Mouse (Mus musculus): Measurements from ENCODE around the gene Vti1b. TPM values are rescaled to one million over a fixed set of nuclear protein-coding genes. Genes with fewer than 3 reads are reported as not detected.

Gene Vti1b
- total and polyA plus RNA-seq, 3 experiments: 68.1 to 90.8 (median 69.4) TPM

DNA sequence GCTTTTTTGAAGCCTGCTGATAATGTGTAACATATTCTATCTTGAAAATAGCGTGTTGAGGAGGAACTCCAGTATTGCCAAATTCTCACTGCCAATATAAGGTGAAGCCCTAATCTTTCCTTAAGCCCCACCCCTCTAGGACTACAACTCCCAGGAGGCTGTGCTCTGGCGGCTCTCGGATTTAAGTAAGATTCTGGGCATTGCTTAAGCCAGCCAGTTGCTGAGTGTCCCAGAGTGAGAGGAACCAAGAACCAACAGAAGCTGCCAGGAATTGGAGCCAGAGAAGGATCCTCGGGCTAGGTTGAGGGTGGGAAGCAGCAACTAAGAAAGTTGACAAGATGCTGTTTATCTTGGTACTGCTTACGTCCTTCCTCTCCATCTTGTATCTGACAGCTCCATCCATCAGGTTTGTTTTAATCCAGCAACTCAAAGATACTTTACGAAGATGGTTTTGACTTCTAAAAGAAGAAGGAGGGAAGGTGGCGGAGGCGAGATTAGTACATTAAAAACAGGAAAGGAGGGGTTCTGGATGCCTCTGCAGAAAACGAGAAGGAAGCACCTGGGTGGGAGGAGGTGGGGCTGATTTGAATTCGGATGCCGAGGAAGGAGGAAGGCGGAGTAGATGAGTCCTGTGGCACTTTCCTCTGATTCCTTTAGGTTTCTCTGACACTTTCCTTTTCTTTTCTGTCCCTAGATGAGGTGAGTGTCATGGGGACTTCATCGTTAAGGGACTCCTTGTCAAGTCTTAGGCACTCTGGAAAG is 36.4 kb upstream of the Vti1b start, which contains the start of gene Rdh12 (continued):
- TF ChIP-seq POLR2AphosphoS2 (IDR thresholded peaks at IDR 0.05; ENCODE audit: low read depth, low read length) (no peak), BHLHE40 (IDR thresholded peaks at IDR 0.05; ENCODE audit: low read depth, low read length) (no peak), TBP (conservative IDR thresholded peaks at IDR 0.05; ENCODE audit: low read depth, low read length) (peak; percentile 42; the same call in 1 of the 2 replicates), MAZ (IDR thresholded peaks at IDR 0.05; ENCODE audit: low read depth, low read length) (peak; percentile 58; the same call in 1 of the 2 replicates), HCFC1 (IDR thresholded peaks at IDR 0.05; ENCODE audit: low read depth, low read length) (peak; percentile 96), CHD2 (IDR thresholded peaks at IDR 0.05; ENCODE audit: low read length) (peak; percentile 43; the same call in 1 of the 2 replicates), UBTF (IDR thresholded peaks at IDR 0.05; ENCODE audit: low read depth, low read length) (no peak), NRF1 (IDR thresholded peaks at IDR 0.05; ENCODE audit: low read depth, low read length) (peak; percentile 32; the same call in 1 of the 2 replicates), KAT2A (IDR thresholded peaks at IDR 0.05; ENCODE audit: insufficient replicate concordance, low read length) (peak; percentile 75; the same call in 1 of the 2 replicates), CTCF (conservative IDR thresholded peaks at IDR 0.05 in 1 of 2, IDR thresholded peaks at IDR 0.05 in 1 of 2; ENCODE audit: low read depth in 2 of 2, low read length in 2 of 2) (no peak), SIN3A (IDR thresholded peaks at IDR 0.05; ENCODE audit: low read length) (peak; percentile 91), CHD1 (IDR thresholded peaks at IDR 0.05; ENCODE audit: low read depth, low read length) (no peak), MAFK (IDR thresholded peaks at IDR 0.05; ENCODE audit: insufficient replicate concordance, low read length) (no peak), EP300 (IDR thresholded peaks at IDR 0.05; ENCODE audit: low read length) (peak; percentile 47), POLR2A (IDR thresholded peaks at IDR 0.05; ENCODE audit: low read depth, low read length) (peak; percentile 29), RCOR1 (conservative IDR thresholded peaks at IDR 0.05; ENCODE audit: low read depth, low read length) (no peak), ZC3H11A (IDR thresholded peaks at IDR 0.05; ENCODE audit: low read depth, low read length) (no peak), RAD21 (IDR thresholded peaks at IDR 0.05; ENCODE audit: low read depth, low read length) (no peak)

DNA sequence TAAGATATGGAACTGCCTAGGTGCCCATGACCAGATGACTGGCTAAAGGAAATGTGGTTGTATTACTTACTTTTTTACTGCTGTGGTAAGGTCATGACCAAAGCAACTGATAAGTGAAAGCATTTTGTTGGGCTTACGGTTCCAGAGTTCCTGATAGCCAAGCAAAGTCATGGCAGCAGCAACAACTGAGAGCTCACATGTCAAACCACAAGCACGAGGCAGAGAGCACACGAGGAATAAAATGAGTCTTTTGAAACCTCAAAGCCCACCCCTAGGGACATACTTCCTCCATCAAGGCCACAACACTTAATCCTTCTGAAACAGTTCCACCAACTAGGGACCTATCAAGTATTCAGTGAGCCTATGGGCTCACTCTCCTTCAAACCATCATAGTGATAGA is 29.4 kb upstream of the Vti1b start:
- TF ChIP-seq KAT2A (IDR thresholded peaks at IDR 0.05; ENCODE audit: insufficient replicate concordance, low read length): no peak
- peak; percentile 87 for TF ChIP-seq BHLHE40 (IDR thresholded peaks at IDR 0.05; ENCODE audit: low read depth, low read length)
- no peak for TF ChIP-seq MAFK (IDR thresholded peaks at IDR 0.05; ENCODE audit: insufficient replicate concordance, low read length)
- no peak for TF ChIP-seq EP300 (IDR thresholded peaks at IDR 0.05; ENCODE audit: low read length)
- peaks cover 0 to 15% of the 10 kb centered on the region in 2 experiments; a peak in 1 of 4 replicates for H3K4me1 ChIP-seq (ENCODE audit: control insufficient read depth in 1 of 2, insufficient read depth in 2 of 2)
- H3K36me3 ChIP-seq (replicated peaks in 1 of 2; ENCODE audit: control insufficient read depth in 1 of 2, insufficient read depth in 1 of 2, low read length in 1 of 2): no peaks in the 10 kb centered on the region
- H3K9me3 ChIP-seq (replicated peaks; ENCODE audit: low read length): peaks cover 4% of the 10 kb centered on the region
- H3K4me2 ChIP-seq (ENCODE audit: insufficient read depth, low read depth, poor library complexity, severe bottlenecking): no peak overlapping the region
- H3K79me2 ChIP-seq (replicated peaks; ENCODE audit: control insufficient read depth, extremely low read depth, insufficient read depth, poor library complexity, severe bottlenecking): no peaks in the 10 kb centered on the region
- no peak overlapping the region for H3K9ac ChIP-seq (ENCODE audit: insufficient read depth, low read depth)
- H3K27me3 ChIP-seq (replicated peaks): no peaks in the 10 kb centered on the region
- DNase-seq (ENCODE audit: extremely low read depth): peak; percentile 22
- H3K4me3 ChIP-seq (replicated peaks in 1 of 3; ENCODE audit: low read depth in 2 of 3, low read length in 2 of 3, poor library complexity in 1 of 3): no peak overlapping the region
- in situ Hi-C loops (cut with MboI; ENCODE audit: low pct_ligation_motif_present, low pct_unique_long_range_greater_than_20kb, low sequenced_read_pairs): no loop called here
- dilution Hi-C loops (cut with MboI; ENCODE audit: extremely low pct_ligation_motif_present, extremely low pct_unique_long_range_greater_than_20kb, low sequenced_read_pairs): no loop called here
- no peak overlapping the region for H3K27ac ChIP-seq (ENCODE audit: insufficient read depth, low read depth)

Data from CH12.LX (cell line).